Mouse (Mus musculus): ENCODE data around the gene Gm28372.

Gene Gm28372

GRCm38 (mm10) chr2:130411558-130412495 is 6.8 kb downstream of the Gm28372 start:
- DNase-seq = peak; percentile 86

- DNase-seq = no peak
These were observed 7.7 kb downstream of the Gm28372 start for GRCm38 (mm10) chr2:130412775-130413174.

- no peak for DNase-seq
These were observed 9.2 kb downstream of the Gm28372 start for GRCm38 (mm10) chr2:130414094-130414856.

GRCm38 (mm10) chr2:130421781-130422620 is 17.0 kb downstream of the Gm28372 start:
- DNase-seq = no peak

- peak; percentile 85 for DNase-seq
These were observed 18.5 kb downstream of the Gm28372 start for GRCm38 (mm10) chr2:130423397-130424125.

- peak; percentile 95 for DNase-seq
These were observed 19.3 kb downstream of the Gm28372 start, which contains the start of the genes Vps16 and Pced1a for GRCm38 (mm10) chr2:130424126-130424853. Vps16 (plus strand) TSS chr2:130424339. Pced1a (minus strand) TSS chr2:130424701.

- no peak for DNase-seq
These were observed 20.1 kb downstream of the Gm28372 start for GRCm38 (mm10) chr2:130425112-130425511.

GRCm38 (mm10) chr2:130429851-130430250 is 24.8 kb downstream of the Gm28372 start:
- DNase-seq = no peak

GRCm38 (mm10) chr2:130430484-130430883 is 25.4 kb downstream of the Gm28372 start:
- no peak for DNase-seq

GRCm38 (mm10) chr2:130432157-130432556 is 27.1 kb downstream of the Gm28372 start:
- no peak for DNase-seq

- DNase-seq = peak; percentile 60
These were observed 28.1 kb downstream of the Gm28372 start for GRCm38 (mm10) chr2:130433152-130433551.

- DNase-seq = no peak
These were observed 31.7 kb downstream of the Gm28372 start for GRCm38 (mm10) chr2:130436769-130437168.

GRCm38 (mm10) chr2:130438861-130439260 is 33.8 kb downstream of the Gm28372 start:
- no peak for DNase-seq

GRCm38 (mm10) chr2:130439840-130440480 is 34.9 kb downstream of the Gm28372 start:
- DNase-seq = no peak

- DNase-seq = no peak
These were observed 37.1 kb downstream of the Gm28372 start for GRCm38 (mm10) chr2:130442162-130442561.

- no peak for DNase-seq
These were observed 43.4 kb downstream of the Gm28372 start for GRCm38 (mm10) chr2:130448449-130448848.

- DNase-seq = peak; percentile 24
These were observed 44.2 kb downstream of the Gm28372 start for GRCm38 (mm10) chr2:130449021-130449793.

GRCm38 (mm10) chr2:130449794-130450433 is 44.9 kb downstream of the Gm28372 start, which contains the start of gene Ptpra:
Ptpra (plus strand) TSS chr2:130450278.
- DNase-seq = peak; percentile 93

- DNase-seq = peak; percentile 84
These were observed 45.4 kb downstream of the Gm28372 start for GRCm38 (mm10) chr2:130450434-130450796.
